Mouse (Mus musculus): ENCODE measurements around the gene Rad51b.

GRCm38 (mm10) chr12:79675440-79676176 is 378.5 kb downstream of the Rad51b start:
- no peak for TF ChIP-seq CTCF (IDR thresholded peaks at IDR 0.05; ENCODE audit: low read depth, low read length)
- no peak for TF ChIP-seq GATA1 (IDR thresholded peaks at IDR 0.05; ENCODE audit: borderline replicate concordance, low read length)
- no peak for TF ChIP-seq TAL1 (conservative IDR thresholded peaks at IDR 0.05; ENCODE audit: low read depth, low read length)
- no peak for TF ChIP-seq POLR2AphosphoS5 (IDR thresholded peaks at IDR 0.05; ENCODE audit: insufficient replicate concordance, low read depth, low read length)
- TF ChIP-seq GATA2 (IDR thresholded peaks at IDR 0.05; ENCODE audit: borderline replicate concordance, low read depth, low read length) = no peak
